Mouse (Mus musculus): ENCODE measurements at regions not wholly inside any gene's neighbourhood (a gene's known extent, or its start where the extent isn't known, plus 50 kb on each side); places are given as distances from the start of the nearest gene placed in this dataset.
A peak's percentile ranks its signal among the peaks of the same experiment; 100 is the strongest.

GRCm38 (mm10) chr3:63551661-63552060 is 68.0 kb upstream of the Gm34302 start:
- DNase-seq (ENCODE audit: low spot score in 2 of 2) = no peak

- no peak for DNase-seq (ENCODE audit: low spot score in 2 of 2)
Measured at GRCm38 (mm10) chr3:63542638-63543408, 59.1 kb upstream of the Gm34302 start.

- DNase-seq (ENCODE audit: low spot score in 2 of 2) = no peak
Measured at GRCm38 (mm10) chr3:63538881-63539280, 55.2 kb upstream of the Gm34302 start.

- peak in 1 of 2 experiments; percentile 21 for DNase-seq (ENCODE audit: low spot score in 2 of 2)
Measured at GRCm38 (mm10) chr3:63534141-63534540, 50.5 kb upstream of the Gm34302 start.

Data from layer of hippocampus, postnatal 14 days (tissue).